Mouse (Mus musculus): Measurements from ENCODE around the gene Mvp.

GRCm38 (mm10) chr7:127020491-127020890 is 6.1 kb upstream of the Mvp start:
- TF ChIP-seq POLR2A (IDR thresholded peaks at IDR 0.05; ENCODE audit: borderline replicate concordance, control insufficient read depth, low read depth, low read length) (no peak), CTCF (IDR thresholded peaks at IDR 0.05; ENCODE audit: control insufficient read depth, insufficient read depth, low read length) (no peak)

Data from bone marrow, adult 2 months (tissue).